Mouse (Mus musculus): Measurements from ENCODE around the gene Abcc8. TPM values are rescaled to one million over a fixed set of nuclear protein-coding genes. Genes with fewer than 3 reads are reported as not detected.

The Abcc8 gene
- polyA plus RNA-seq, 1 experiment from 2014 or later = 6.2 TPM

DNA sequence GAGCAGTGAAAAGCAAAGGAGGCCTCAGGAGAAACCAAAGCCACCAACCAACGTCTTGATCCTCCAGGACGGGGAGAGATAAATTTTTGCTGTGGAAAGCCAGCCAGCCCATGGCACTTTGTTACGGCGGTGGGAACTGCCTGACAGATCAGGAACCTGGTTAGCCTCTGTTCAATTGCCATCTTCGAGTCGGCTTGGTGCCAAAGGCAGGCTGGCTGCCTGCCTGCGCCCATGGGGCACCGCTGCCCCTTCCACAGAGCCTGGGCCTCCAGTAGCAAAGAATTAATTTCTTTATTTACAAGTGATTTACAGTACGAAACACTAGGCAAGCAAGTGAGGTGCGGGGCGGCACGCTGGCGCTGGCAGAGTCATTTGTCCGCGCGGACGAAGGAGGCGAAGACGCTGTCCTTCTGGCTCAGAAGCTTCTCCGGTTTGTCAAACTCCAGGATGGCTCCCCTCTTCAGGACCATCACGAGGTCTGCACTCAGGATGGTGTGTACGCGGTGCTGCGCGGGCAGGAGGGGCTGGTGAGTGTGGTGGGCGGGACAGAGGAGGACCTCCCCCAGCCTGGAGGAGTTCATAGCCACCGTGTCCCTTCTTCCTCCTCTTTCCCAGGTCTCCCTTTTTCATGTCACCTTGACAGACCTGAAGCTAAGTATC lies 75.4 kb downstream of the Abcc8 start:
- Histone ChIP-seq H3K9me3 (ENCODE audit: control insufficient read depth, low read length) (no peaks in the 10 kb centered on the region), H3K27me3 (replicated peaks; ENCODE audit: control insufficient read depth, insufficient read depth, low read length) (no peaks in the 10 kb centered on the region), H3K36me3 (ENCODE audit: control insufficient read depth, insufficient read depth, low read length) (no peaks in the 10 kb centered on the region), H3K4me1 (ENCODE audit: control insufficient read depth, insufficient read depth, low read length) (no peaks in the 10 kb centered on the region), H3K27ac (ENCODE audit: low read length) (no peak overlapping the region), H3K4me3 (ENCODE audit: low read length) (no peak overlapping the region), H3K4me2 (ENCODE audit: low read depth, low read length) (no peak overlapping the region), H3K9ac (ENCODE audit: low read depth, low read length) (no peak overlapping the region)
- ATAC-seq = no peak
- WGBS = 76% methylated on average over 27 of the region's 27 CpGs

DNA sequence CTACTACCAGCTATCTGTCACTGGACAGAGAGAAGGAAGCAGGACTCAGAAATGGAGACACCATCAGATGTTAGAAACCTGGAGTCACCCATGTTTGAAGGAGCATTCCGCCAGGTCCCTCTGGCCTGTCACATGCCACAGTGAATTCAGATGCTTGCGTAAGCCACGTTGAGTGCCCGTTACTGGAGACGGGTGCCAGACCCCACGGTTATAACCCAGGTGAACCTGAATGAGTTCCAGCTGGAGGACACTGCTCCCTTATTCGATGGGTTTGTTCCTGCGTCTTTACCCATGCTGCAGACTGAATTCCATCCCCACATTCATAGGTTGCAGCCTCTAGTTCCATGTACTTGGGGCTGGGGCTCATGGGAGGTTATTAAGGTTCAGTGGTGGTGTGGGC lies 76.1 kb downstream of the Abcc8 start:
- H3K27me3 ChIP-seq (replicated peaks; ENCODE audit: control insufficient read depth, insufficient read depth, low read length) = no peaks in the 10 kb centered on the region
- no peaks in the 10 kb centered on the region for H3K36me3 ChIP-seq (ENCODE audit: control insufficient read depth, insufficient read depth, low read length)
- no peak overlapping the region for H3K27ac ChIP-seq (ENCODE audit: low read length)
- H3K4me3 ChIP-seq (ENCODE audit: low read length) = no peak overlapping the region
- 81% methylated on average over 8 of the region's 8 CpGs for WGBS
- no peaks in the 10 kb centered on the region for H3K9me3 ChIP-seq (ENCODE audit: control insufficient read depth, low read length)
- no peak for ATAC-seq
- no peak overlapping the region for H3K4me2 ChIP-seq (ENCODE audit: low read depth, low read length)
- H3K9ac ChIP-seq (ENCODE audit: low read depth, low read length) = no peak overlapping the region
- H3K4me1 ChIP-seq (ENCODE audit: control insufficient read depth, insufficient read depth, low read length) = no peaks in the 10 kb centered on the region

DNA sequence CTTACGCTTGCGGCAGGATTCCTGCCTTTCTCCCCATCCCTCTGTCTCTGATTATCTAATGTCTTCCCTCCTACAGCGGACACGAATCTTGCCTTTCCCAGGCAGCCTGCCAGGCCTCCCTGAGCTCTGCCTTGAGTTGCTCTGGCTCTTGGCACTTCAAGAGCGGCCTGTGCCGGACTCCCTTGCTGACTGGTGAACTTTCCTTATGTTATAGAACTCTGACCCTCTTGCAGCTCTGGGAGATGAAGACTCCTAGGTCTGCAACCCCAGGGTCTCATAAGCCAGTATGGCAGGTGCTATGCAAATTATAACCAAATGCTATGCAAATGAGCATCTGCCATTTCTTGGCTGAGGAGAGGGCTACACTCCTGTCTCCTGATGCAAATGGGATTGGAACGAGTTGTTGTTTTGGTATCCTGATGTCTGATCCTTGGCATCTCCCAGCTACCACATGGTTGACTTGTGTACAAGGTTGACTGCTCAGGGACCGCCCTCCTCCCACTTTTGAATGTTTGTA lies 76.7 kb downstream of the Abcc8 start:
- H3K4me2 ChIP-seq (ENCODE audit: low read depth, low read length) = no peak overlapping the region
- no peak overlapping the region for H3K4me3 ChIP-seq (ENCODE audit: low read length)
- no peak for ATAC-seq
- H3K9ac ChIP-seq (ENCODE audit: low read depth, low read length) = no peak overlapping the region
- no peaks in the 10 kb centered on the region for H3K9me3 ChIP-seq (ENCODE audit: control insufficient read depth, low read length)
- no peaks in the 10 kb centered on the region for H3K27me3 ChIP-seq (replicated peaks; ENCODE audit: control insufficient read depth, insufficient read depth, low read length)
- H3K27ac ChIP-seq (ENCODE audit: low read length) = no peak overlapping the region
- no peaks in the 10 kb centered on the region for H3K36me3 ChIP-seq (ENCODE audit: control insufficient read depth, insufficient read depth, low read length)
- H3K4me1 ChIP-seq (ENCODE audit: control insufficient read depth, insufficient read depth, low read length) = no peaks in the 10 kb centered on the region
- 73% methylated on average over 8 of the region's 8 CpGs for WGBS

DNA sequence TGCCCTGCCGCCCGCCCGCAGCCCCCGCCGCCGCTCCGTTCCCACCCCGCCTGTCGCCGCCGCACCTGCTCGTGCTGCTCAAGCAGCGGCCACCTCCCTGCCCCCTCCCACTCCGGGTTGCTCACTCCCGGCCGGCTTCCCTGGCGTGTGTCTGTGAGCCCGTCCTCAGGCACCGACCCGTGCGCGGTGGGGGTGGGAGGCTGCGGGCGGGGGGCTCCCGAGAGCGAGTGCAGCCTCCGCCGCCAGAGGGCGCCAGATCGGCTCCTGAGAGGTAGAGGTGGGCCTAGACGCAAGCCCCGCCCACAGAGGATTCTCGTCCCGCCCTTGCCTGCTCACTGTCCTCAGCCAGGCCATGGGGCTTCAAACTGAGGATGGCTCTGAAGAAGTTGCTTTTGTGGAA lies 79.3 kb downstream of the Abcc8 start, which contains the start of gene Kcnj11:
TSS of gene Kcnj11 (minus strand) at position 202 of the 400 bp plus-strand sequence.
- WGBS = 1% methylated on average over 30 of the region's 34 CpGs
- no peaks in the 10 kb centered on the region for H3K27me3 ChIP-seq (replicated peaks; ENCODE audit: control insufficient read depth, insufficient read depth, low read length)

DNA sequence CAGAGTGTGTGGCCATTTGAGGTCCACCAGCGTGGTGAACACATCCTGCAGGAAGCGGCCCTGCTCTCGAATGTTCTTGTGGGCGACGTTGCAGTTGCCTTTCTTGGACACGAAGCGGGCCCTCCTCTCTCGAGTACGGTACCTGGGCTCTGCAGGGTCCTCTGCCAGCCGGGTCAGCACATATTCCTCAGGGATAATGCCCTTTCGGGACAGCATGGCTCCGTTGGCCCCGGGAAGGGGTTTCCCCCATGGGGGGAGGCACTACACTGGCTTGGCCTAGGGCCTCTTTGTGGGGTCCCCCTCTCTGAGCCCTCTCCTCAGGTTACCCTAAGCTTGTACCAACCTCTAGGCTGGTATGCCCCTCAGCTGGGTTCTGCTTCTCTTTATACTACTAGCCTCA lies 80.2 kb downstream of the Abcc8 start:
- no peaks in the 10 kb centered on the region for H3K4me1 ChIP-seq (ENCODE audit: control insufficient read depth, insufficient read depth, low read length)
- no peak overlapping the region for H3K4me3 ChIP-seq (ENCODE audit: low read length)
- H3K36me3 ChIP-seq (ENCODE audit: control insufficient read depth, insufficient read depth, low read length) = no peaks in the 10 kb centered on the region
- H3K27ac ChIP-seq (ENCODE audit: low read length) = no peak overlapping the region
- WGBS = 76% methylated on average over 13 of the region's 13 CpGs
- ATAC-seq = no peak
- H3K27me3 ChIP-seq (replicated peaks; ENCODE audit: control insufficient read depth, insufficient read depth, low read length) = 0 out of 2 replicates have a peak, but pooled peaks cover 6% of the 10 kb centered on the region
- no peaks in the 10 kb centered on the region for H3K9me3 ChIP-seq (ENCODE audit: control insufficient read depth, low read length)
- no peak overlapping the region for H3K9ac ChIP-seq (ENCODE audit: low read depth, low read length)
- no peak overlapping the region for H3K4me2 ChIP-seq (ENCODE audit: low read depth, low read length)

More for the DNA sequence above, 79.3 kb downstream of the Abcc8 start, which contains the start of gene Kcnj11:
- no peaks in the 10 kb centered on the region for H3K36me3 ChIP-seq (ENCODE audit: control insufficient read depth, insufficient read depth, low read length)
- H3K9ac ChIP-seq (ENCODE audit: low read depth, low read length) = peak within 1 kb of the TSS; percentile 72
- ATAC-seq = peak; percentile 85
- H3K9me3 ChIP-seq (ENCODE audit: control insufficient read depth, low read length) = no peaks in the 10 kb centered on the region
- peak within 1 kb of the TSS; percentile 60 for H3K4me3 ChIP-seq (ENCODE audit: low read length)
- H3K27ac ChIP-seq (ENCODE audit: low read length) = no peak within 1 kb of the TSS
- H3K4me2 ChIP-seq (ENCODE audit: low read depth, low read length) = peak within 1 kb of the TSS; percentile 93
- H3K4me1 ChIP-seq (ENCODE audit: control insufficient read depth, insufficient read depth, low read length) = no peaks in the 10 kb centered on the region

DNA sequence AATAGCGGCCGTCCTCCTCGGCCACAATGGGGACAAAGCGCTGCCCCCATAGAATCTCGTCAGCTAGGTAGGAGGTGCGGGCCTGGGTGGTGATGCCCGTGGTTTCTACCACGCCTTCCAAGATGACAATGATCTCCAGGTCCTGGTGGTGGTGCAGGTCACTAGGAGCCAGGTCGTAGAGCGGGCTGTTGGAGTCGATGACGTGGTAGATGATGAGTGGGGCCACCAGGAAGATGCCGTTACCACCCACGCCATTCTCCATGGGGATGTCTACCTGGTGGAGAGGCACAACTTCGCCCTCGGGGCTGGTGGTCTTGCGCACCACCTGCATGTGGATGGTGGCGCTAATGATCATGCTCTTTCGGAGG lies 80.9 kb downstream of the Abcc8 start:
- Histone ChIP-seq H3K27me3 (replicated peaks; ENCODE audit: control insufficient read depth, insufficient read depth, low read length) (0 out of 2 replicates have a peak, but pooled peaks cover 8% of the 10 kb centered on the region), H3K4me3 (ENCODE audit: low read length) (no peak overlapping the region), H3K9me3 (ENCODE audit: control insufficient read depth, low read length) (no peaks in the 10 kb centered on the region), H3K4me2 (ENCODE audit: low read depth, low read length) (no peak overlapping the region), H3K9ac (ENCODE audit: low read depth, low read length) (no peak overlapping the region), H3K36me3 (ENCODE audit: control insufficient read depth, insufficient read depth, low read length) (no peaks in the 10 kb centered on the region), H3K27ac (ENCODE audit: low read length) (no peak overlapping the region), H3K4me1 (ENCODE audit: control insufficient read depth, insufficient read depth, low read length) (no peaks in the 10 kb centered on the region)
- no peak for ATAC-seq
- 92% methylated on average over 19 of the region's 19 CpGs for WGBS

DNA sequence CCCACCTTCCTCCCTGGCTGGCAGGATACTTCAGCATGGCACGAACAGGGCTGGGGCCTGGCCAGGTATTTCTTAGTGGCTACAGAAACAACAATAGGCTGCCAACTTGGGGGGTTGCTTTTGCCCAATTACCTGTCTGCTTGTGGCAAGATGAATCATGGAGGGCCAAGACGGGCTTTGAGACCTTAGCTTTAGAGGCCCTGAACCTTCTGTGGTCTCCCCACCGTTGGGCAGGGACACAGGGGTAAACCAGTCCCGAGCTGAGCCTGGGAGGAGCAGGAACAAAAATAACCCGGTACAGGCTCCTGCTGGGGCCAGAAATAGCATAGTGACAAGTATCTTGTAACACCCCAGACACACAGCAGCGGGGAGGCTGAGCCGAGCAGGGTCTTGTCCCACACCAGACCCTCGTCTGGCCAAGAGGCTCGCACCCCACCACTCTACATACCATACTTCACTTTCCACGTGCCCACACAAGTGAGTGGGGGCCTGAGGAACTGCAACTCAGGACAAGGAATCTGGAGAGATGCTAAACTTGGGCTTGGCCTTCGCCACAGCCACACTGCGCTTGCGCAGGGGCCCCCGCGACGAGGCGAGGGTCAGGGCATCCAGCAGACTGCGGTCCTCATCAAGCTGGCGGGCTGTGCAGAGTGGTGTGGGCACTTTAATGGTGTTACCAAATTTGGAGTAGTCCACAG lies 81.5 kb downstream of the Abcc8 start:
- no peak for ATAC-seq
- no peaks in the 10 kb centered on the region for H3K9me3 ChIP-seq (ENCODE audit: control insufficient read depth, low read length)
- H3K4me1 ChIP-seq (ENCODE audit: control insufficient read depth, insufficient read depth, low read length) = no peaks in the 10 kb centered on the region
- no peak overlapping the region for H3K27ac ChIP-seq (ENCODE audit: low read length)
- no peak overlapping the region for H3K9ac ChIP-seq (ENCODE audit: low read depth, low read length)
- 0 out of 2 replicates have a peak, but pooled peaks cover 8% of the 10 kb centered on the region for H3K27me3 ChIP-seq (replicated peaks; ENCODE audit: control insufficient read depth, insufficient read depth, low read length)
- H3K36me3 ChIP-seq (ENCODE audit: control insufficient read depth, insufficient read depth, low read length) = no peaks in the 10 kb centered on the region
- no peak overlapping the region for H3K4me2 ChIP-seq (ENCODE audit: low read depth, low read length)
- WGBS = 81% methylated on average over 19 of the region's 19 CpGs
- no peak overlapping the region for H3K4me3 ChIP-seq (ENCODE audit: low read length)

DNA sequence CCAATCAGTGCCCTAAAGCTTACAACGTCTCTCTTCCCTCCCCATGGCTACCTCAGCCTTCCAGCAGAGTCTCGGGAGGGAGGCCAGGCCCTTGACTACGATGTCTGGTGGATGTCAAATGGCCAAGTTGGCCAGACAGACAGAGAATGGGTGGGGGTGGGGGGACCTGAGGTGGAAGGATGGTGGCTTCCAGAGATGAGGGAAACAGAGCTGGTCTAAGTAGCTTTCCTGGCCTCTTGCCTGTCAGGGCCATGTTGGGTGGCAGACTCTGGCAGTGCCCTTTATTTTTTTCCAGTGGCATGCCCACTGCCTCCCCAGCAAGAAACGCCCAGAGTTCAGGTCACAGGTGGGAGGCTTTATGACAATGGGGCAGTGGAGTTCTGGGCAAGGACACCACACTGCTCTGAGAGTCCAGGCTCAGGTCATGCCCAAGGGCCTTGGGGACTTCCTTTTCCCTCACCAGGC lies 82.5 kb downstream of the Abcc8 start:
- Histone ChIP-seq H3K9ac (ENCODE audit: low read depth, low read length) (no peak overlapping the region), H3K27me3 (replicated peaks; ENCODE audit: control insufficient read depth, insufficient read depth, low read length) (0 out of 2 replicates have a peak, but pooled peaks cover 8% of the 10 kb centered on the region), H3K9me3 (ENCODE audit: control insufficient read depth, low read length) (no peaks in the 10 kb centered on the region), H3K4me3 (ENCODE audit: low read length) (no peak overlapping the region), H3K4me2 (ENCODE audit: low read depth, low read length) (no peak overlapping the region), H3K4me1 (ENCODE audit: control insufficient read depth, insufficient read depth, low read length) (no peaks in the 10 kb centered on the region), H3K27ac (ENCODE audit: low read length) (no peak overlapping the region), H3K36me3 (ENCODE audit: control insufficient read depth, insufficient read depth, low read length) (no peaks in the 10 kb centered on the region)
- ATAC-seq = no peak
- WGBS = 50% methylated on average over 4 of the region's 4 CpGs

DNA sequence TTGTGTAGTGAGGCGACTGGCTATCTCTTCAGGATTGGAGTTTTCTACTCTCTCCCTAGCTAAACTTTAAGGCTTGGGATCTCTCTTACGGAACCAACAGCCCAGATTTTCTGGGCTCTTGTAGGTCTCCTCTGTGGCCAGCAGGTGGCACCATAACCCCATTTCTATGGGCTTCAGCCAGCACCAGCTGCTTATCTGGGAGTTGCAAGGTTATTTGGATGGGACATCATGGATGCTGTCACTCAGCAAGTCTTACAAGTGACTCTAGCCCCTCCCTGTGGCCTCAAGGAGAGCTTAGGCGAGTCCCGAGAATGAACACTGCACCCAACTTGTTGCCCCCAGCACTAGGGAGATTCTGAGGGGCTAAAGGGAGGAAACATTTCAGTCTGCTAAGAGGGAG lies 83.7 kb downstream of the Abcc8 start:
- Histone ChIP-seq H3K4me1 (ENCODE audit: control insufficient read depth, insufficient read depth, low read length) (no peaks in the 10 kb centered on the region), H3K9ac (ENCODE audit: low read depth, low read length) (no peak overlapping the region), H3K27me3 (replicated peaks; ENCODE audit: control insufficient read depth, insufficient read depth, low read length) (0 out of 2 replicates have a peak, but pooled peaks cover 11% of the 10 kb centered on the region), H3K4me2 (ENCODE audit: low read depth, low read length) (no peak overlapping the region), H3K4me3 (ENCODE audit: low read length) (no peak overlapping the region), H3K9me3 (ENCODE audit: control insufficient read depth, low read length) (no peaks in the 10 kb centered on the region), H3K36me3 (ENCODE audit: control insufficient read depth, insufficient read depth, low read length) (no peaks in the 10 kb centered on the region), H3K27ac (ENCODE audit: low read length) (no peak overlapping the region)
- ATAC-seq = peak; percentile 41; the same call in 1 of the 2 replicates
- 3% methylated on average over 4 of the region's 4 CpGs for WGBS
